Mouse (Mus musculus) heart, embryonic 11.5 days (tissue): Measurements from ENCODE around the gene Cib1. TPM values are rescaled to one million over a fixed set of nuclear protein-coding genes. Genes with fewer than 3 reads are reported as not detected.

Experiments used
- ATAC-seq: fragments of 200-750 bp; cut with Nextera tagmentation; replicated peaks from 2 replicates; pipeline ENCODE4 v1.8.0; 2017; ENCODE audit warnings: moderate library complexity; ENCODE audit not compliant: insufficient number of reproducible peaks, low FRiP score, low TSS enrichment
- H3K27ac ChIP-seq: fragments of 300-500 bp; sonication (generic); 2 replicates; pipeline ENCODE4 v1.5.1; 2014; ENCODE audit warnings: mild to moderate bottlenecking, low read depth, low read length
- H3K27me3 ChIP-seq: fragments of 300-500 bp; sonication (generic); 2 replicates; pipeline ENCODE4 v1.6.1; 2014; ENCODE audit warnings: mild to moderate bottlenecking, low read length, mixed read lengths; ENCODE audit not compliant: control insufficient read depth, insufficient read depth
- H3K36me3 ChIP-seq: fragments of 300-500 bp; sonication (generic); 2 replicates; pipeline ENCODE4 v1.6.1; 2014; ENCODE audit warnings: mild to moderate bottlenecking, low read length, moderate library complexity, mixed read lengths; ENCODE audit not compliant: control insufficient read depth, insufficient read depth
- H3K4me1 ChIP-seq: fragments of 300-500 bp; sonication (generic); 2 replicates; pipeline ENCODE4 v1.6.1; 2014; ENCODE audit warnings: low read length; ENCODE audit not compliant: control insufficient read depth, insufficient read depth
- H3K4me2 ChIP-seq: fragments of 300-500 bp; sonication (generic); 2 replicates; pipeline ENCODE4 v1.6.1; 2014; ENCODE audit warnings: mild to moderate bottlenecking, moderate library complexity
- H3K4me3 ChIP-seq: fragments of 300-500 bp; sonication (generic); 2 replicates; pipeline ENCODE4 v1.5.1; 2014; ENCODE audit warnings: low read depth, low read length
- H3K9ac ChIP-seq: fragments of 300-500 bp; sonication (generic); 2 replicates; pipeline ENCODE4 v1.6.1; 2014; ENCODE audit warnings: mild to moderate bottlenecking, low read depth, low read length, moderate library complexity
- H3K9me3 ChIP-seq: fragments of 300-500 bp; sonication (generic); replicated peaks from 2 replicates; pipeline ENCODE4 v1.6.1; 2016; ENCODE audit warnings: low read length; ENCODE audit not compliant: control insufficient read depth
- WGBS: fragments of 180-500 bp; shearing (Covaris S2); extraction: QIAGEN DNeasy Blood & Tissue Kit; methylation state at CpG from one replicate; pipeline ENCODE4 v1.1.7; 2014; ENCODE audit not compliant: insufficient replicate concordance; 5-methylcytosine and 5-hydroxymethylcytosine counted together
- polyA plus RNA-seq: library from polyadenylated mRNA; unstranded; fragments of >200 nt; fragmentation: Nextera tagmentation; extraction: Ambion mirVana; gene quantifications from 2 replicates; pipeline ENCODE4 v1.2.1, GENCODE M21; 2014

Gene Cib1
- polyA plus RNA-seq, 1 experiment from 2014 or later, result 53.8 TPM

- Histone ChIP-seq H3K4me3 (no peak overlapping the region), H3K9ac (no peak overlapping the region), H3K36me3 (no peaks in the 10 kb centered on the region), H3K4me2 (no peak overlapping the region), H3K4me1 (peaks cover 27% of the 10 kb centered on the region), H3K27ac (no peak overlapping the region), H3K9me3 (no peaks in the 10 kb centered on the region), H3K27me3 (0 out of 2 replicates have a peak, but pooled peaks cover 3% of the 10 kb centered on the region)
- no peak for ATAC-seq
- WGBS, result 87% methylated on average over 2 of the region's 2 CpGs
Observed at GRCm38 (mm10) chr7:80188579-80189125, 44.0 kb downstream of the Cib1 start.

DNA sequence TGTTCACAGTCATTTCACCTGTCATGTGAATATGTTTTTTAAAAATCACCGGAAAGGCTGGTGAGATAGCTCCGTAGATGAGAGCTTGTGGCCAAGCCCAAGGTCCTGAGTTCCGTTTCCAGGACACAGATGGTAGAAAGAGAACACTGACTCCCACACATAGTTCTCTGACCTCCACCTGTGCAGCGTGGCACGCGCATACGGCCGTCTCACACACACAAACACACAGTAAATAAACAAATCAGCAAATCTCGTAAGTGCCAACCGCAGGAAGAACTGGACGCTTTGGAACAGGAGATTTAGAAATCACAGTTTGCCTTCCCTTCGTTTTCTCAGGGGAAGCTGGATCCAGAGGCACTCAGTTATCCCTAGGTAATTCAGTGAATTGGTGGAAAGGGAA is 45.1 kb downstream of the Cib1 start:
- Histone ChIP-seq H3K4me2 (peak overlapping the region; percentile 76), H3K4me3 (peak overlapping the region; percentile 56), H3K27ac (peak overlapping the region; percentile 87), H3K36me3 (no peaks in the 10 kb centered on the region), H3K4me1 (peaks cover 24% of the 10 kb centered on the region), H3K9ac (peak overlapping the region; percentile 74), H3K9me3 (no peaks in the 10 kb centered on the region), H3K27me3 (0 out of 2 replicates have a peak, but pooled peaks cover 5% of the 10 kb centered on the region)
- ATAC-seq, result no peak
- 70% methylated on average over 12 of the region's 12 CpGs for WGBS

DNA sequence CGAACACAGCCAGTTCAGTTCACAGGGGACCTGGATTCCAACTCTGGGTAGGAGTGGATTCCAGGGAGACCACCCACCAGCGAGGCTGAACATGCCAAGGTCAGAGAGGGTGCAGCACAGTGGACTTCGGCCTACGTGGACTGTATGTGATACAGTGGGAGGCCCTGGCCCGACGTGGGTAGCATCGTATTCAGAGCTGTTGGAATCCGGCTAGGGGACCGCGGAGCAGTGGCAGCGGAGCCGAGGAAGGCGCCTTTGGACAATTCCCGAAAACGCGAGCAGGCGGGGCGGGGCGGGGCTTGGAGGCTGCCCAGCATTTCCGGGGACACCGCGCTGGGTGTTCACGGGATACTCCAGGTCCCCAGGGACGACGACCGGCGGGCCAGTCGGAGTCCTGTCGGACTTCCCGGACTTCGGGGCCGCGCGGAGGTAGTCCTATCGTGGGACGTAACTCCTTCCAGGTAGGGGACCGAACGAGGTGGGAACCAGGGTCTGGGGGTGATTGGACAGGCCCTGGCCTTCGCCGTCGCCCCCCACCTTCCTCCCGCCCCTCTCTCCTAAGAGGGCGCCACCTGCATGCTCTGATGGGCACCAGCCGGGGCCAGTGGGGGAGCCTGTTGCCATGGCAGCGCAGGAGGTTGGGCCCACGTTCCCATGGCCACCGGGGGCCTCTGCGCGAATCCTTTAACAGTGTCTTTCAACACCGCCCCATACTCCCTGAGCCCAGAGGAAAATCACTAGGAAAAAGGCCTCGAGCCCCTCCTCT is 45.9 kb downstream of the Cib1 start, which contains the start of gene Sema4b:
Gene Sema4b, plus strand, starts transcription at position 311 of the 766 bp plus-strand sequence.
- Histone ChIP-seq H3K4me3 (peak within 1 kb of the TSS; percentile 56), H3K4me1 (peaks cover 16% of the 10 kb centered on the region), H3K4me2 (peak within 1 kb of the TSS; percentile 76), H3K36me3 (no peaks in the 10 kb centered on the region), H3K27me3 (0 out of 2 replicates have a peak, but pooled peaks cover 5% of the 10 kb centered on the region), H3K27ac (peak within 1 kb of the TSS; percentile 87), H3K9me3 (no peaks in the 10 kb centered on the region), H3K9ac (peak within 1 kb of the TSS; percentile 74)
- WGBS, result 1% methylated on average over 51 of the region's 51 CpGs
- peak; percentile 77 for ATAC-seq

DNA sequence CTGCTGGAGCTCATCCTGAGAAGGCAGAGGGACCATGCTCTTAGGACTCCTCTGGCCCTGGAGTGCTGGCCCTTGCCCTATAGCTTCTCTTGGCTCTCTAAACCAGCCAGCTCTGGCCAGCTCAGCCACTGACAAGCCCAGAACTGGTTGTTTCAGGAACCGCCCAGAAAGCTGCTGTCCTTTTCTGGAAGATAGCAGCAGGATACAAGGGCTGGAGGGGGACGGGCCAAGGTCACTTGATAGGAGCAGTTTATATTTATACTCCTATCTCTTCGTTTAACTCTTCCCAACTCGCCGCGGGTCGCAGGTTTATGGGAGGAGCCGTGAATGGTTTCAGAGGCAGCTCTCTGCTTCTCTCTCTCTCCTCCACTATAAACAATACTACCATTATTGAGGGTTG is 46.6 kb downstream of the Cib1 start:
- peak overlapping the region; percentile 76 for H3K4me2 ChIP-seq
- 3% methylated on average over 8 of the region's 8 CpGs for WGBS
- peak overlapping the region; percentile 56 for H3K4me3 ChIP-seq
- H3K9ac ChIP-seq, result peak overlapping the region; percentile 74; the same call in 1 of the 2 replicates
- H3K27me3 ChIP-seq, result 0 out of 2 replicates have a peak, but pooled peaks cover 5% of the 10 kb centered on the region
- peak overlapping the region; percentile 87 for H3K27ac ChIP-seq
- peak; percentile 56; the same call in 1 of the 2 replicates for ATAC-seq
- H3K36me3 ChIP-seq, result no peaks in the 10 kb centered on the region
- H3K9me3 ChIP-seq, result no peaks in the 10 kb centered on the region
- H3K4me1 ChIP-seq, result peaks cover 15% of the 10 kb centered on the region

- peaks cover 20% of the 10 kb centered on the region for H3K4me1 ChIP-seq
- ATAC-seq, result no peak
- no peak overlapping the region for H3K9ac ChIP-seq
- no peaks in the 10 kb centered on the region for H3K9me3 ChIP-seq
- no peaks in the 10 kb centered on the region for H3K36me3 ChIP-seq
- H3K27ac ChIP-seq, result peak overlapping the region; percentile 87; the same call in 1 of the 2 replicates
- no peak overlapping the region for H3K4me3 ChIP-seq
- 66% methylated on average over 6 of the region's 6 CpGs for WGBS
- 0 out of 2 replicates have a peak, but pooled peaks cover 5% of the 10 kb centered on the region for H3K27me3 ChIP-seq
- no peak overlapping the region for H3K4me2 ChIP-seq
Observed at GRCm38 (mm10) chr7:80184968-80185367, 47.6 kb downstream of the Cib1 start.

- no peak overlapping the region for H3K27ac ChIP-seq
Observed at GRCm38 (mm10) chr7:80184551-80184950, 48.1 kb downstream of the Cib1 start.

DNA sequence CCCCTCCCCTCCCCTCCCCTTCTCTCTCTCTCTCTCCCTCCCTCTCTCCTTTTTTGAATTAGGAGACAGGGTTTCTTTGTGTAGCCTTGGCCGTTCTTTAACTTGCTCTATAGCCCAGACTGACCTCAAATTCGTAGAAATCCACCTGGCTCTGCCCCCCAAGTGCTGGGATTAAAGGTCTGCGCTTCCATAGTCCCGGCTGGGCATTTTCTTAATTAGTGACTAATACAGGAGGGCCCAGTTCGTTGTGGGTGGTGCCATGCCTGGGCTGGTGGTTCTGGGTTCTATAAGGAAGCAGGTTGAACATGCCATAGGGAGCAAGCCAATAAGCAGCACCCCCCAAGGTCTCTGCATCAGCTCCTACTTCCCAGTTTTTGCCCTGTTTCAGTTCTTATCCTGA is 48.6 kb downstream of the Cib1 start:
- WGBS, result 65% methylated on average over 5 of the region's 5 CpGs
- peaks cover 17% of the 10 kb centered on the region for H3K4me1 ChIP-seq
- ATAC-seq, result no peak

More at GRCm38 (mm10) chr7:80184551-80184950, 48.1 kb downstream of the Cib1 start:
- Histone ChIP-seq H3K4me3 (no peak overlapping the region), H3K9me3 (no peaks in the 10 kb centered on the region), H3K36me3 (no peaks in the 10 kb centered on the region), H3K4me2 (no peak overlapping the region), H3K9ac (no peak overlapping the region), H3K4me1 (peaks cover 20% of the 10 kb centered on the region), H3K27me3 (0 out of 2 replicates have a peak, but pooled peaks cover 5% of the 10 kb centered on the region)
- ATAC-seq, result no peak
- WGBS, result 67% methylated on average over 4 of the region's 4 CpGs

DNA sequence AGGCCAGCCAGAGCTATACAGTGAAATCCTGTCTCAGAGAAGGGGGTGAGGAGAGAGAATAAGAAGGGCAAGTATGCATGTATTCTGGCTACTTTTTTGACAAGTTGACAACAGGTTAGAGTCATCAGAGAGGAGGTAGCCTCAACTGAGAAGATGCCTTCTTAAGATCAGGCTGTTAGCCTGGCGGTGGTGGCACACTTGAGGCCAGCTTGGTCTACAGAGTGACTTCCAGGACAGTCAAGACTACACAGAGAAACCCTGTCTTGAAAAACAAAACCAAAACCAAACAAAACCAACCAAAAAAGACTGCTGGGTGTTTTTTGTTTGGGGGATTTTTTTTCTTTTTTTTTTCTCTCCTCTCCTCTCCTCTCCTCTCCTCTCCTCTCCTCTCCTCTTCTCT is 49.1 kb downstream of the Cib1 start:
- no peak for ATAC-seq
- H3K27me3 ChIP-seq, result 0 out of 2 replicates have a peak, but pooled peaks cover 2% of the 10 kb centered on the region
- peaks cover 14% of the 10 kb centered on the region for H3K4me1 ChIP-seq
- H3K36me3 ChIP-seq, result no peaks in the 10 kb centered on the region
- 86% methylated on average over 1 of the region's 1 CpGs for WGBS
- no peaks in the 10 kb centered on the region for H3K9me3 ChIP-seq
- H3K4me3 ChIP-seq, result no peak overlapping the region
- H3K4me2 ChIP-seq, result no peak overlapping the region
- H3K9ac ChIP-seq, result no peak overlapping the region
- H3K27ac ChIP-seq, result no peak overlapping the region

More for the DNA sequence above, 48.6 kb downstream of the Cib1 start:
- Histone ChIP-seq H3K27me3 (0 out of 2 replicates have a peak, but pooled peaks cover 5% of the 10 kb centered on the region), H3K4me3 (no peak overlapping the region), H3K4me2 (no peak overlapping the region), H3K27ac (no peak overlapping the region), H3K36me3 (no peaks in the 10 kb centered on the region), H3K9me3 (no peaks in the 10 kb centered on the region), H3K9ac (no peak overlapping the region)
